Mouse (Mus musculus): ENCODE data around the gene Zfp692. TPM values are rescaled to one million over a fixed set of nuclear protein-coding genes. Genes with fewer than 3 reads are reported as not detected.
"Not testable (repeated sequence)": the region's sequence is repeated elsewhere in the genome, so short reads cannot be mapped to it uniquely, and the experiment has no call there.

The Zfp692 gene
- polyA plus RNA-seq, 1 experiment from 2014 or later, result 24.2 TPM

GRCm38 (mm10) chr11:58350628-58351027, 43.8 kb downstream of the Zfp692 start:
- 64% methylated on average over 4 of the region's 4 CpGs for WGBS
- H3K4me3 ChIP-seq, result no peak overlapping the region
- DNase-seq (ENCODE audit: low spot score), result no peak
- H3K27ac ChIP-seq, result no peak overlapping the region
- no peaks in the 10 kb centered on the region for H3K4me1 ChIP-seq (replicated peaks)
- H3K27me3 ChIP-seq (ENCODE audit: insufficient read depth, poor library complexity, severe bottlenecking), result no peaks in the 10 kb centered on the region
- H3K36me3 ChIP-seq, result peaks cover 35% of the 10 kb centered on the region
- no peaks in the 10 kb centered on the region for H3K9me3 ChIP-seq

- 88% methylated on average over 5 of the region's 5 CpGs for WGBS
- no peaks in the 10 kb centered on the region for H3K4me1 ChIP-seq (replicated peaks)
Measured at GRCm38 (mm10) chr11:58351179-58351578, 44.3 kb downstream of the Zfp692 start.

GRCm38 (mm10) chr11:58352681-58353548, 46.0 kb downstream of the Zfp692 start:
- no peaks in the 10 kb centered on the region for H3K9me3 ChIP-seq
- no peak overlapping the region for H3K27ac ChIP-seq
- WGBS, result 70% methylated on average over 7 of the region's 7 CpGs
- no peak for DNase-seq (ENCODE audit: low spot score)
- no peak overlapping the region for H3K4me3 ChIP-seq
- no peaks in the 10 kb centered on the region for H3K4me1 ChIP-seq (replicated peaks)
- peaks cover 13% of the 10 kb centered on the region; the same call in 1 of the 2 replicates for H3K36me3 ChIP-seq
- no peaks in the 10 kb centered on the region for H3K27me3 ChIP-seq (ENCODE audit: insufficient read depth, poor library complexity, severe bottlenecking)

More at GRCm38 (mm10) chr11:58351179-58351578, 44.3 kb downstream of the Zfp692 start:
- H3K36me3 ChIP-seq, result peaks cover 30% of the 10 kb centered on the region
- H3K4me3 ChIP-seq, result no peak overlapping the region
- H3K27ac ChIP-seq, result no peak overlapping the region
- no peaks in the 10 kb centered on the region for H3K27me3 ChIP-seq (ENCODE audit: insufficient read depth, poor library complexity, severe bottlenecking)
- no peaks in the 10 kb centered on the region for H3K9me3 ChIP-seq
- no peak for DNase-seq (ENCODE audit: low spot score)

- Histone ChIP-seq H3K27ac (no peak overlapping the region), H3K9me3 (no peaks in the 10 kb centered on the region), H3K4me1 (replicated peaks) (no peaks in the 10 kb centered on the region), H3K36me3 (0 out of 2 replicates have a peak, but pooled peaks cover 8% of the 10 kb centered on the region), H3K4me3 (no peak overlapping the region), H3K27me3 (ENCODE audit: insufficient read depth, poor library complexity, severe bottlenecking) (no peaks in the 10 kb centered on the region)
- no peak for DNase-seq (ENCODE audit: low spot score)
- 87% methylated on average over 3 of the region's 3 CpGs for WGBS
Measured at GRCm38 (mm10) chr11:58353709-58354108, 46.8 kb downstream of the Zfp692 start.

- Histone ChIP-seq H3K27ac (no peak overlapping the region), H3K9me3 (no peaks in the 10 kb centered on the region), H3K36me3 (0 out of 2 replicates have a peak, but pooled peaks cover 5% of the 10 kb centered on the region), H3K4me3 (no peak overlapping the region), H3K4me1 (replicated peaks) (no peaks in the 10 kb centered on the region), H3K27me3 (ENCODE audit: insufficient read depth, poor library complexity, severe bottlenecking) (no peaks in the 10 kb centered on the region)
- 78% methylated on average over 10 of the region's 10 CpGs for WGBS
- no peak for DNase-seq (ENCODE audit: low spot score)
Measured at GRCm38 (mm10) chr11:58354476-58354875, 47.6 kb downstream of the Zfp692 start.

- H3K27ac ChIP-seq, result no peak overlapping the region
- no peaks in the 10 kb centered on the region for H3K4me1 ChIP-seq (replicated peaks)
- H3K36me3 ChIP-seq, result 0 out of 2 replicates have a peak, but pooled peaks cover 5% of the 10 kb centered on the region
- DNase-seq (ENCODE audit: low spot score), result no peak
- no peaks in the 10 kb centered on the region for H3K27me3 ChIP-seq (ENCODE audit: insufficient read depth, poor library complexity, severe bottlenecking)
- WGBS, result 80% methylated on average over 3 of the region's 3 CpGs
- H3K9me3 ChIP-seq, result no peaks in the 10 kb centered on the region
- no peak overlapping the region for H3K4me3 ChIP-seq
Measured at GRCm38 (mm10) chr11:58354927-58355326, 48.1 kb downstream of the Zfp692 start.

- 89% methylated on average over 3 of the region's 3 CpGs for WGBS
- Histone ChIP-seq H3K9me3 (no peaks in the 10 kb centered on the region), H3K36me3 (no peaks in the 10 kb centered on the region), H3K27ac (no peak overlapping the region), H3K27me3 (ENCODE audit: insufficient read depth, poor library complexity, severe bottlenecking) (no peaks in the 10 kb centered on the region), H3K4me1 (replicated peaks) (no peaks in the 10 kb centered on the region), H3K4me3 (no peak overlapping the region)
- no peak for DNase-seq (ENCODE audit: low spot score)
Measured at GRCm38 (mm10) chr11:58357042-58357441, 50.2 kb downstream of the Zfp692 start.

DNA sequence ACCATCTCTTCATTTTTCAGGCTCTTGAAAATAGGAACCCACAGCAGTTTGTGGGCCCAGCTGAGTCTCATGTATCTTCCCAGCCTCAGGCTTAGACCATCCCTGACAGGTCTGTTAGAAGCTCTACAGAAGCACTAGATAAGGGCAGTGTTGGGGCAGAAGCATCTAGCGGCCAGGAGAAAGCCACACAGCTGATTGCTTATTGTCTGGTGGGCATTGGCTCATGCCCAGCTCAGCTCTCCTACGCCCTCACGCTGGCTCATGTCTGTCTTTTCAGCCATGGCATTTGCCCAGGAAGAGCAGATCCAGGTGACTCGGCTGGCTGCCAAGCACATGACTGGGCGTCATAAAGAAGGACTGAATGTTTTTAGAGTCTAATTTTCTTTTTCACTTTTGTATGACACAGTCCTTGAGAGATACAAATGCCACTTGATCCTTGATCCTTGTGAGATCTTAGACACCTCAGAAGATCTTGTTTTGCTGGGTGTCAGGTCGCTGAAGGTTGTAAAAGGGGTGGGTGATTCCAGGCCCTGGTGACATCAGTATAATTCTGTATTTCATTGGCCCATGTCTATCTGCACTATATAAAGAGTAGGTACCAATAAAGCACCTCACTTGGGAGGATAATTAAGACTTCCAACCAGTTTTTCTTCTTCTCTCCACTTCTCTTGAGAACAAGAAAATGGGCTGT, 51.1 kb downstream of the Zfp692 start:
- Histone ChIP-seq H3K27me3 (ENCODE audit: insufficient read depth, poor library complexity, severe bottlenecking) (no peaks in the 10 kb centered on the region), H3K27ac (no peak overlapping the region), H3K4me3 (no peak overlapping the region), H3K36me3 (no peaks in the 10 kb centered on the region), H3K4me1 (replicated peaks) (no peaks in the 10 kb centered on the region), H3K9me3 (no peaks in the 10 kb centered on the region)
- no peak for DNase-seq (ENCODE audit: low spot score)
- WGBS, result 88% methylated on average over 6 of the region's 6 CpGs

DNA sequence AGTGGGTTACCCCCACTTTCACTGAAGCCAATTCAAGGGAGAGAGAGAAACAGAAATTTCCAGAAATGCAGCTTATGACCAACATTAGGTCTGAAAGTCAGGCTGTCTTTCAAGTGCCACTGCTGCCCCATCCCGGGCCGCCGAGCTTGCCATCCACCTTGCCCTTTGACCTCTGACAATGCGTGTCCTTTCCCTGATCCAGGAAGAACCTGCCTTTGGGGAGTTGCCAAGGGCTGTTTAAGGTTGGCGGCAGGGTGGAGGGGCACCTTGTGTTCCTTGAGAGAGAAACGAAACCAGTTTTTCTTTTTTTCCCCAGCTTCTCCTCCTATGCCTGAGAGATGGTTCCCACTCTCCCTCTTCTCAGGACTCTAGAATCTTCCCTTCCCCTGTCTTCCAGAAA, 55.7 kb downstream of the Zfp692 start:
- not testable (repeated sequence) for H3K4me1 ChIP-seq (replicated peaks); H3K4me3 ChIP-seq; H3K36me3 ChIP-seq; H3K27me3 ChIP-seq (ENCODE audit: insufficient read depth, poor library complexity, severe bottlenecking); H3K9me3 ChIP-seq; H3K27ac ChIP-seq; DNase-seq (ENCODE audit: low spot score)
- WGBS, result no CpG with 5 or more reads among the region's 6 CpGs

Other genes with a start within 250 kb of the Zfp692 start
- 0.17 TPM in 1 of 2 replicates, not detected in the other for gene Gm12248, start 213.9 kb upstream of the Zfp692 start, polyA plus RNA-seq (2016; fragmentation: Nextera tagmentation; extraction: Ambion mirVana)
- gene Cnot8, start 202.9 kb upstream of the Zfp692 start, polyA plus RNA-seq (2016; fragmentation: Nextera tagmentation; extraction: Ambion mirVana), result 103 and 106 TPM in 2 replicates
- gene Gemin5, start 138.5 kb upstream of the Zfp692 start, polyA plus RNA-seq (2016; fragmentation: Nextera tagmentation; extraction: Ambion mirVana), result 27.0 and 31.8 TPM in 2 replicates
- 140 TPM in 2 replicates for gene Mrpl22, start 135.4 kb upstream of the Zfp692 start, polyA plus RNA-seq (2016; fragmentation: Nextera tagmentation; extraction: Ambion mirVana)
- gene Igtp, start 107.5 kb upstream of the Zfp692 start, polyA plus RNA-seq (2016; fragmentation: Nextera tagmentation; extraction: Ambion mirVana), result 1.6 and 2.5 TPM in 2 replicates
- gene Irgm2, start 107.5 kb upstream of the Zfp692 start, polyA plus RNA-seq (2016; fragmentation: Nextera tagmentation; extraction: Ambion mirVana), result 0.44 and 0.55 TPM in 2 replicates
- gene 4930438A08Rik, start 32.3 kb upstream of the Zfp692 start, polyA plus RNA-seq (2016; fragmentation: Nextera tagmentation; extraction: Ambion mirVana), result 0.12 and 0.14 TPM in 2 replicates
- gene Zfp672, start 23.3 kb downstream of the Zfp692 start, polyA plus RNA-seq (2016; fragmentation: Nextera tagmentation; extraction: Ambion mirVana), result 28.4 and 30.4 TPM in 2 replicates
- gene Sh3bp5l, start 23.7 kb downstream of the Zfp692 start, polyA plus RNA-seq (2016; fragmentation: Nextera tagmentation; extraction: Ambion mirVana), result 50.7 and 52.0 TPM in 2 replicates
- not detected in 2 replicates for gene Lypd8, start 72.0 kb downstream of the Zfp692 start, polyA plus RNA-seq (2016; fragmentation: Nextera tagmentation; extraction: Ambion mirVana)
- not detected in 2 replicates for gene 1810065E05Rik, start 114.0 kb downstream of the Zfp692 start, polyA plus RNA-seq (2016; fragmentation: Nextera tagmentation; extraction: Ambion mirVana)
- gene Gm12253, start 125.5 kb downstream of the Zfp692 start, polyA plus RNA-seq (2016; fragmentation: Nextera tagmentation; extraction: Ambion mirVana), result not detected in 2 replicates
- not detected in 2 replicates for gene Lypd9, start 145.9 kb downstream of the Zfp692 start, polyA plus RNA-seq (2016; fragmentation: Nextera tagmentation; extraction: Ambion mirVana)
- not detected in 2 replicates for gene Olfr30, start 155.2 kb downstream of the Zfp692 start, polyA plus RNA-seq (2016; fragmentation: Nextera tagmentation; extraction: Ambion mirVana)
- gene Olfr332, start 185.5 kb downstream of the Zfp692 start, polyA plus RNA-seq (2016; fragmentation: Nextera tagmentation; extraction: Ambion mirVana), result not detected in 2 replicates
- gene Olfr331, start 195.5 kb downstream of the Zfp692 start, polyA plus RNA-seq (2016; fragmentation: Nextera tagmentation; extraction: Ambion mirVana), result not detected in 2 replicates
- gene Olfr330, start 227.8 kb downstream of the Zfp692 start, polyA plus RNA-seq (2016; fragmentation: Nextera tagmentation; extraction: Ambion mirVana), result not detected in 2 replicates
- not detected in 2 replicates for gene Olfr329-ps, start 239.4 kb downstream of the Zfp692 start, polyA plus RNA-seq (2016; fragmentation: Nextera tagmentation; extraction: Ambion mirVana)
- gene Olfr328, start 248.6 kb downstream of the Zfp692 start, polyA plus RNA-seq (2016; fragmentation: Nextera tagmentation; extraction: Ambion mirVana), result not detected in 2 replicates

Data from hindbrain, embryonic 10.5 days (tissue).